19 mouse cellular contexts compared by ENCODE assay signal in the genomic region with DNA sequence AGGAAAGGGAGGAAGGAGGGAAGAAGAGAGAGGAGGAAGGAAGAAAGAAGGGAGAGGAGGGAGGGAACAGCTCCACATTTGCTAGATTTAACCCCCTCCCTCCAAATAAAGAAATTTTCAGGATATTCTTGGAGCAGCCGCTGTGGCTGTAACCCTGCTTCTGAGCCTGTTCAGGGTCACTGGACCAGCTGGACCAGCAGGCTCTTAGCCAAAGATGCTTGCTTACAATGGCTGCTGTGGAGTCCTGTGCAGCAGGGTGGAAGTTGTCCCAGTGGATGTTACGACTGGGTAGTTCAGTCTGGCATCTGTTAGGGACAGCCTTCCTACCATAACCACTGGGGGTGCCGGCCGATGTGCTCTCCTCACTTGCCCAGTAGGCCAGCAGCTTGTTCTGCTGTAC.
"Had no signal": no experiment of that assay in that cellular context is flagged by ENCODE, and none has a peak within 500 bp of the region (broad histone marks: within the 10 kb centered on the region; RNA-seq: fewer than 3 reads in every experiment).

No protein-coding gene starts in this region.

- H3K9me3 ChIP-seq: liver, embryonic 13.5 days; megakaryocyte, embryonic 14.5 days; midbrain, embryonic 10.5 days; midbrain, embryonic 13.5 days; neural tube, embryonic 13.5 days; stomach, embryonic 15.5 days had no signal

- H3K36me3 ChIP-seq: liver, embryonic 13.5 days; midbrain, embryonic 10.5 days; midbrain, embryonic 13.5 days; neural tube, embryonic 13.5 days; stomach, embryonic 15.5 days had no signal

- DNase-seq: kidney, adult 11 months; layer of hippocampus, adult 9-11 months; liver, embryonic 13.5 days; lung, adult 2 months; lung, postnatal 36 days; retina, postnatal 1 day; right cerebral cortex, postnatal 25 days; spleen, adult 18-20 months; thymus, postnatal 25 days had no signal

- ATAC-seq: midbrain, embryonic 13.5 days; midbrain, embryonic 16.5 days had no signal

- H3K4me3 ChIP-seq: layer of hippocampus, adult 2 months; left cerebral cortex, adult 2 months; liver, embryonic 13.5 days; midbrain, embryonic 10.5 days; midbrain, embryonic 13.5 days; myocyte; neural tube, embryonic 13.5 days; stomach, embryonic 15.5 days had no signal

- H3K27me3 ChIP-seq: midbrain, embryonic 13.5 days; neural tube, embryonic 13.5 days; stomach, embryonic 15.5 days had no signal

- H3K9ac ChIP-seq: liver, embryonic 13.5 days; midbrain, embryonic 13.5 days; neural tube, embryonic 13.5 days; stomach, embryonic 15.5 days had no signal

- H3K4me2 ChIP-seq: liver, embryonic 13.5 days; midbrain, embryonic 13.5 days; neural tube, embryonic 13.5 days; stomach, embryonic 15.5 days had no signal

- H3K4me1 ChIP-seq: liver, embryonic 13.5 days; midbrain, embryonic 10.5 days had no signal

- H3K27ac ChIP-seq: kidney, postnatal 0 days; layer of hippocampus, adult 2 months; left cerebral cortex, adult 2 months; liver, embryonic 13.5 days; midbrain, embryonic 10.5 days; midbrain, embryonic 13.5 days; neural tube, embryonic 13.5 days; stomach, embryonic 15.5 days had no signal
